Mouse (Mus musculus) kidney, adult 8-10 months (tissue): ENCODE results near the gene Mtch2.

Experiments
- DNase-seq, 2 experiments: peaks; one replicate each; pipeline ENCODE4 v3.0.0; 2022

Mtch2 gene

DNA sequence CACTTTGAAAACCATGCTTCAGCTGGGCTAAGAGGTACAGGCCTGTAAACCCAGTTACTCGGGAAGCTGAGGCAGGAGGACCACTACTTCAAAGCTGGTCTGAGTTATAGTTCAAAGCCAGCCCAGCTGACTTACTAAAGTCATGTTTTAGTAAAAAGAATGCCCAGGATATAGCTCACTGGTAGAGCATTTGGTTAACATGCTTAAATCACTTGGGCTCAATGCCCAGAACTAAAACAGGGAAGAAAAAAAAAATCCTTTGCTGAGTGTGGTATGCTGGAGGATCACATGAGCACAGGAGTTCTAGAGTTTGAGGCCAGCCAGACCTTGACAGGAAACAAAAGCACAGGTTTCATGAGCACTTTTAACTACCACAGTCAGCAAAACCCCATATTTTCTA is 64.7 kb downstream of the Mtch2 start:
- DNase-seq, result peak in 1 of 2 experiments; percentile 22

- peak; percentile 33 to 41 for DNase-seq
Measured at GRCm38 (mm10) chr2:90913671-90914070, 66.7 kb downstream of the Mtch2 start.

DNA sequence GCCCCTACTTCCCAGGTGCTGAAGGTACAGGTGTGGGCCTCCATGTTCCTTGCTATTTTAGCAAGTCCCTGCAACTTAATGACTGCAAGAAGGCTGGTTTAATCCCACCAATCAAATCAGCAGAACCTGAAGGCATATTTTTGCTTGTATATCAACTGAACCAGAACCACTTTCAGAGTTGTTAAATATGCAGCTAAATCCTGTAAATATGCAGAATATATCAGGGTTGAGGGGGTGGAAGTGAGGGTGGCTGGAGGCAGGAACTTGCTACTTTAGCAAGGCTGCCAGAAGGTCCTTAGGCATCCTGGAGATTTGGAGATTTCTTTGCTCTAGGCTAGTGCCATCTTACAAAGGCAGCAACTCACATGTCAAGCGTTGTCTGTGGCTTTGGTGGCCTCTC is 68.6 kb downstream of the Mtch2 start:
- no peak for DNase-seq
